Mouse (Mus musculus) granulocyte monocyte progenitor cell, adult 5-6 weeks (primary cell): ENCODE data around the gene Fsd1. TPM values are rescaled to one million over a fixed set of nuclear protein-coding genes. Genes with fewer than 3 reads are reported as not detected.

Source experiments
- ATAC-seq: replicated peaks from 2 replicates; pipeline ENCODE4 v1.8.0; 2016; ENCODE audit warnings: mild to moderate bottlenecking, moderate TSS enrichment, inconsistent platforms; ENCODE audit not compliant: poor library complexity, severe bottlenecking
- total RNA-seq, 2 experiments: library from RNA; stranded (forward) in 1 of 2; stranded (reverse) in 1 of 2; fragments of 200-712, 200-1000 nt in 1 of 2; fragments of >200 nt in 1 of 2; fragmentation: Nextera tagmentation in 1 of 2; gene quantifications; 2 replicates each; pipeline ENCODE4 v1.2.3; 2014 to 2017

The Fsd1 gene
- total RNA-seq, 2 experiments from 2014 or later = not detected

- ATAC-seq = no peak
These were observed 25.5 kb upstream of the Fsd1 start for GRCm38 (mm10) chr17:55960791-55961190.

- no peak for ATAC-seq
These were observed 24.7 kb upstream of the Fsd1 start for GRCm38 (mm10) chr17:55961631-55962030.

GRCm38 (mm10) chr17:55963171-55963570 is 23.1 kb upstream of the Fsd1 start:
- peak; percentile 61 for ATAC-seq

- ATAC-seq = no peak
These were observed 21.8 kb upstream of the Fsd1 start for GRCm38 (mm10) chr17:55964496-55964895.

- no peak for ATAC-seq
These were observed 21.3 kb upstream of the Fsd1 start for GRCm38 (mm10) chr17:55964996-55965395.

GRCm38 (mm10) chr17:55967186-55967585 is 19.1 kb upstream of the Fsd1 start:
- ATAC-seq = no peak

GRCm38 (mm10) chr17:55968210-55968609 is 18.1 kb upstream of the Fsd1 start:
- no peak for ATAC-seq

GRCm38 (mm10) chr17:55969560-55969959 is 16.7 kb upstream of the Fsd1 start:
- ATAC-seq = no peak

- ATAC-seq = peak; percentile 47
These were observed 16.1 kb upstream of the Fsd1 start, which contains the start of gene Shd for GRCm38 (mm10) chr17:55969966-55970891. Gene Shd, plus strand, starts transcription at chr17:55970467.

- 0 out of 2 replicates have a peak, but pooled peaks have one; percentile 3 for ATAC-seq
These were observed 14.9 kb upstream of the Fsd1 start for GRCm38 (mm10) chr17:55971453-55971852.

GRCm38 (mm10) chr17:55976255-55976862 is 9.9 kb upstream of the Fsd1 start:
- ATAC-seq = peak; percentile 94

GRCm38 (mm10) chr17:55977301-55977700 is 9.0 kb upstream of the Fsd1 start:
- ATAC-seq = no peak

- no peak for ATAC-seq
These were observed 4.1 kb downstream of the Fsd1 start for GRCm38 (mm10) chr17:55990278-55990898.

- no peak for ATAC-seq
These were observed 9.7 kb downstream of the Fsd1 start for GRCm38 (mm10) chr17:55996007-55996406.

- peak; percentile 20; the same call in 1 of the 2 replicates for ATAC-seq
These were observed 13.6 kb downstream of the Fsd1 start for GRCm38 (mm10) chr17:55999794-56000499.

GRCm38 (mm10) chr17:56003000-56003399 is 16.7 kb downstream of the Fsd1 start:
- peak; percentile 24 for ATAC-seq

- no peak for ATAC-seq
These were observed 19.2 kb downstream of the Fsd1 start, which contains the start of the genes Stap2 and Mpnd for GRCm38 (mm10) chr17:56005415-56006061. Gene Stap2, minus strand, starts transcription at chr17:56005584. Gene Mpnd, plus strand, starts transcription at chr17:56005711.

- ATAC-seq = no peak
These were observed 20.6 kb downstream of the Fsd1 start for GRCm38 (mm10) chr17:56006956-56007355.

- no peak for ATAC-seq
These were observed 21.4 kb downstream of the Fsd1 start for GRCm38 (mm10) chr17:56007444-56008355.
